Mouse (Mus musculus): ENCODE data around the gene Crot.
"Not testable (repeated sequence)": the region's sequence is repeated elsewhere in the genome, so short reads cannot be mapped to it uniquely, and the experiment has no call there.

Crot gene

DNA sequence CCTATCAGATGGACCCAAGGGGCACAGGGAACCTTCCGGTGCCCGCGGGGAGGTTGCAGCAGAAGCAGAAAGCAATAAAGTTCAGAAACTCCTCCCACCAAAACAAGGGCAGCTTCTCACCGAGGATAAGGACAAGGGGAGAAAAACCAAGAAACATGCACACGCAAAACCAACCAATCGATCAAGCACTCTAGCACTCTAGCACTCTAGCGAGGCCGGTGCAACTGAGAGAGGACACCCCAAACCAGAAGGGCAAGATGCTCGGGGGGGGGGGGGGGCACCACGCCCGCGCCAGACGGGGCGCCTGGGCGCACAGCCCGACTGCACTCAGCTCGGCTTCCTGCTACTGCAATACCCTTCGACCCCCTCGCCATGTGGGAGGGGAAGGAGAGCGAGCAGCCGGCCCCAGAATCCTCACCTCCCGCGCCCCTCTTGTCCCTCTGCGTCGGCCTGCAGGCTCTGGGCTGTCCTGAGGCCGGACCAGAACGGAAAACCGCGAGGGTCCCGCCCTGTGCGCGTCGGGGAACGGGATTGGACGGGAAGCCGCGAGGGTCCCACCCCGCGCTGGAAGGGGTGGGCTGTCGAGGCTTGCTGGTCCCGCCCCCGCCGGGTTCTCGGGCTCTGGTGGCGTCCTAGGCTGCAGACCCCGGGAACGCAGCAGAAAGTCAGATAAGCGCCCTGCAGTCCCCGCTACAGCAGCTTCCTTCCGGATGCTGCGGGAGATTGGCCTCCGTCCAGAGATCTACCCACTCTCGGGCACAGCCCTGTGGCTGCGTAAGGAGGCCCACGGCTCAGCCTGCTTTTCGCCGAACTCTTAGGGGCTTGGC is at the start of gene Crot:
Gene Crot (minus strand): TSS at position 639 of the 827 bp plus-strand sequence.
- peak; percentile 78 for DNase-seq (ENCODE audit: low spot score in 2 of 2)

DNA sequence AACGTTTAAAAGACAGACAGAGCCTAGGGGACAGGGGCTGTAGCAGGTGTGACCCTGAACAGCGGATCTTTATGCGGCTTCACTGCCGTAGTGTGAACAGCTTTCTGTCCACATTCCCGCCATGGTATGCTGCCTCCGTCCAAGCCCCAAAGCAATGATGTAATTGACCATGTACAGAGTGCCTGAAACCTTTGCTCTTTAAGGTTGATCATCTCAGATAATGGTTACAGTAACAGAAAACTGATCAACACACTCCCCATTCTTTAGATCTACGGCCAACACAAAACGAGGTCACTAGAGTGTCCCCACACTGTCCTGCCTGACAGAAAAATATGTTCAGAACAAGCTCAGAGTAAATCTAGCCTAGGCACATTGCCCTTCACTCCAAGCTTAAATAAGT is 48.8 kb upstream of the Crot start:
- no peak for DNase-seq (ENCODE audit: low spot score in 2 of 2)

DNA sequence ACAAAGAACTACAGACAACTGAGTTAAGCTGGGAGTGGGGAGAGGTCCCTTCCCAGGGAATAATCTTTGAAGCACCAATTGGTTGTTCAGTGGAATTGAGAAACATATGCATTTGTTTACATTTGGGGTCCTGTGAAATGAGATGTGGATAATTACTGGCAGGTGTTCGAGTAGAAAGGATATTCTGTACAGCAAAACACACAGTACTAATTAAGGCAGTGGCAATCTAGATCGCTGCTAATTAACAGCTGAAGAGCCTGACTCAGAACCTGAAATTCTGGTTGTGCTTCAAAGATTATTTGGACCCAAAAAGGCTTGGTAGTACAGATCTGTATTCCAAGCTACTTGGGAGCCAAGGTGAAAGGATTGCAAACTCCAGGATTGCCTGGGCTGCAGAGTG is 47.7 kb upstream of the Crot start:
- DNase-seq (ENCODE audit: low spot score in 2 of 2) = no peak

DNA sequence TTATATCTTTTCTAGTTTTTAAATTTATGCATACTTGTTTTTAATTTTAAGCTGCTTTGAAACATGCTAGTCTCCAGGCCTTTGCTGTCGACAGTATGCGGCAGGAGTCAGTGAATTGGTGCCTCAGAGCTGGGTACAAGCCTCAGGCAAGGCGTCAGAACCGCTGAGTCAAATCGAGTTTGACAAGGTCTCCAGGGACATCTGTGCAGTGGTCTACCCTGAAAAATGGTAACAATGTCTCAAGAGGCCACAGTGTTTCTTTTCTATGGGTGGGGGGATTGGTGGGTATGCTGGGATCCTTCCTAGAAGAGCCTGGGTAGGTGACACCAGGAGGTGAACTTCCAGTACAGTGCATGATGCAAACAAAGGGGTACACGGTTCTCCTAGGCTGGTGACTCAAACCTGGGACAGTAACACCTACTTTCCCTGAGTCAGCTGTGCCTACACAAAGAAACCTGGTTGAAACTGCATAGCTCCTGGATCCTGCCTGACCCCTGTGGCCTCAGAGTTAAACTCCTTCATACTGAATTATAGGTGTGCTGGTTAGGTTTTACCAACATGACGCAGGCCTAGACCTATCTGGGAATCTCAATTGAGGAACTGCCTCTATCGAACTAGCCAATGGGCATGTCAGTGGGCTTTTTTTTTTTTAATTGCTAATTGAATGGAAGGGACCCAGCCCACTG is 46.6 kb upstream of the Crot start:
- no peak for DNase-seq (ENCODE audit: low spot score in 2 of 2)

DNA sequence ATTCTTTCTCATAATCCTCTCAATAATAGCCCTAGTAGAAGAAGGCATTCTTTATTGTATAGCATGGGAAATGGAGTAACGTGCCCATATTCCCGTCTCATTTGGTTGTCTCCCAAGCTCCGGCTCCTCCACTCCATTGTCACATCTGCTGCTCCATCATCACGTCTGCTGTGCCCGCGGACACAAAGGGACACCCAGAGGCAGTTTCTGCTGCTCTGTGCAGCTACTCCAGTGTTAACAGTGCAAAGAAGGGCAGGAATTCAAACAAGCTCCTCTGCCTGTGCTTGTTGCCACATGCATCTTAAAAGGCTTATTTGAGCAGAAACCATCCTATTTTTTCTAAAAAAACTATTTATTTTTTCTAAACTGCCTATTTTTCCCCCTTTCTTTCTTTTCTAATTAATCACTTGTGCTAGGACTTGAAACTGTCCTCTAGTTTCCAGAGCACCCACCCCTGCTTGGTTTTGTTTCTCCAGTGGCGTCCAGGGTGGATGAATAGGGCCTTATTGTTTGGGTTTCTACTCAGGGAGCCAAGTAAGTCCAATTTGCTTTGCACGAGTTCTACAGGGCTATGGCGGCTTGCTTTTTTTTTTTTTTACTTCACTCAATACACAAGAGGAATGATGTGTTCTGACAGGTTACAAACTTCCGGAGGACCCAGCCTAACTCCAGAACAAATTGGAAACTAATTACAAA is 45.7 kb upstream of the Crot start:
- DNase-seq (ENCODE audit: low spot score in 2 of 2) = no peak

DNA sequence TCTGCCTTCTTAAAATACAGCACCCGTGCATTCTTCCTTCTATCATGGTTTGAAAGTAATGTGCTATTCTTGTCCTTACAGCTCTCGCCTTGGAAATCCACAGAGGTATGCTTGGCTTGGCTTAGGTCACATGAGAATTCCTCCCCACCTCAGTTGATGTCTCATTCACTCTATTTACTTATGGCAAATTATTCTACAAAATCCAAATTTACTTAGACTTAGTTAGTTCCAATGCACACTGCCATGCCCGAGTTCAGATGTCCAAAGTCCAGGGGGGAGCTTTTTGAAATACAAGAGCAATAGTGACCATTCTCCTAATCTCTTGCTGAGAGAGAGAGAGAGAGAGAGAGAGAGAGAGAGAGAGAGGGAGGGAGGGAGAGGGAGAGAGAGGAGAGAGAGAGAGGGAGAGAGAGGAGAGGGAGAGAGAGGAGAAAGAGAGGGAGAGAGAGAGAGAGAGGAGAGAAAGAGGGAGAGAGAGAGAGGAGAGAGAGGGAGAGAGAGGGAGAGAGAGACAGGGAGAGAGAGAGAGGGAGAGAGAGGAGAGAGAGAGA is 43.6 kb upstream of the Crot start:
- DNase-seq (ENCODE audit: low spot score in 2 of 2) = no peak

DNA sequence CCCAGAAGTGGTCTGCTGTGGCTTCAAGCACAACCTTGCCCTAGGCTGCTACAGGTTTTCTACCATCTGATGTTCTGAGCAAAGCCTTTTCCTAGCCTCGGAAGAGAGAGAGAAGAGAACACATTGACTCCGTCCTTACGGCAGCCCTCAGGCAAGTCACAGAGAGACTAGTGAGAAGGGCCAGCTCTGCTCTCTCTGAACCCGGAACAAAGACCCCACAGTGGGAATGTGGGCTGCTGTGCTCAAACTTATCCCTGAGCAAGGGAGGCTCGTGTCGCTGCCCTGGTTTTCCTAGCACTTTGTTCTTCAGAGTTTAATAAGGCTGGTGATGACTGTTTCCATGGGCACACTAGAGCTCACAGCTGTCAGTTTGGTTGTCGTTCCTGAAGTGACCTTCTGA is 42.9 kb upstream of the Crot start:
- no peak for DNase-seq (ENCODE audit: low spot score in 2 of 2)

DNA sequence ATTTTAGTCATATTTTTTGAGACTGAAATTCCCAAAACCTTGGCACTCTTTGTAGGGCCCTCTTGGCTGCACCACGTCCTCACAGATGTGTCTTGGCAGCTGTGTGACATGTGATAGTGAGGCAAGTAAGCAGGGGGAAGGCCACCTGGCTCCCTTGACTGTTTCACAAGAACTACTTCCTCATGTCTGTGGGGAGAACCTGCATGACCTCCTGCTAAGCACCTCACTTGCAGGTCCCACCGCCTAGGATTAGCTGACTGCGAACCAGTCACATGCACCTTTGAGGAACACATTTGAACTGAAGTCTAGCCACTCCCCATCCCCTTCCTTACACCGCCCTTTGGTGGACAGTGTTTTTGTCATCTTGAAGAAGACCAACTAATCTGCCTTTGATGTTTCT is 40.2 kb upstream of the Crot start:
- peak in 1 of 2 experiments; percentile 4 for DNase-seq (ENCODE audit: low spot score in 2 of 2)

DNA sequence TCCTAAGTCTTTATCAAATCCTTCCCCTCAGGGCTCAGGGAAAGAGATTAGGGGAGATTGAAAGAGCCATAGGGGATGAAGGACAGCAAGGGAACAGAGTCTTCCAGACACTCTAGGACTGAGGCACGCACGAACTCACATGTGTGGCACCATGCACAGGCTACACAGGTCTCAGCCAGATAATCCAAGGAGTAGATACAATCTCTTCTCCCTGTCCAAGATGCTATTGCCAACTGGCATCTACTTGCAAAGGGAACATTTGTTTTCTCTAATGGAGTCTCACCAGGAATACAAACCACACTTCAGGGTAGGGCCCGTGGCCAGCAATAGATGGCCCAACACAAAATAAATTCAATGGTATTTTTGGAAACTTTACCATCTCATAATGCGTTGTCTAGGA is 38.3 kb upstream of the Crot start:
- DNase-seq (ENCODE audit: low spot score in 2 of 2) = no peak

DNA sequence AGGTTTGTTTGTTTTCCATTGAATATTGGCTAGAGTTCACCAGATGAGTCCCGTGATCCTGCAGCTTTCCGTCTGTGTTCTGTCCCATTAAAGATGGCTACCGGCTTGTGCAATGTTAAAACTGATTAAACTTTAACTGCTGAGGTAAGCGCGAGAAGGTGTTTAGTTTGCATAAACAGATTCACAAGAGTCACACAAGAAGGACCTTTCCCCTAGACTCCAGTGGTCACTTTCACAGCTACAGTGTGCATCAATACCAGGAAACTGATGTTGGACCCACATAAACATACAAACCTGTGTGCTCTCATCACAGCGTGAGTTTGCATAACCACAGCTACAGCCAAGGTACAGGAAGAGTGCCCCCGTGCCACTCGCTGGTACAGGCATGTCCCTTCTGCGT is 37.4 kb upstream of the Crot start:
- no peak for DNase-seq (ENCODE audit: low spot score in 2 of 2)

DNA sequence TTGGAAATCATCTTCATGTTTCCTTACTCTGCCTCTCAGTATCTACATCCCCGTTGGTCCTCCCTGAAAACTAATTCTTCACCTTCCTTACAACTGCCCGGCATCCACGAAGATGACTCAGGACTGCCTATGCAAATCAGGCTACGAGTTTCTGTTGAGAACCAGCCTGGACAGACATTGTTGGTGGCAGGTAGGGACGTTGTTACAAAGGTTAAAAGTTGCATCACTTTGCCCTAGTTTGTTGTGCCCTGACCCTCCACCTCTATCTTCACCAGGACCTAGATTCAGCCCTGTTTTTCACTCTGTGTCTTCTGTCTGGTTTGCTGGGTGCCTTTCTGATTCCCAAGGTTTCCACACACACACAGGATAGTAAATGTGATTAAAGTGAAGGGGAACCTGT is 36.7 kb upstream of the Crot start:
- no peak for DNase-seq (ENCODE audit: low spot score in 2 of 2)

DNA sequence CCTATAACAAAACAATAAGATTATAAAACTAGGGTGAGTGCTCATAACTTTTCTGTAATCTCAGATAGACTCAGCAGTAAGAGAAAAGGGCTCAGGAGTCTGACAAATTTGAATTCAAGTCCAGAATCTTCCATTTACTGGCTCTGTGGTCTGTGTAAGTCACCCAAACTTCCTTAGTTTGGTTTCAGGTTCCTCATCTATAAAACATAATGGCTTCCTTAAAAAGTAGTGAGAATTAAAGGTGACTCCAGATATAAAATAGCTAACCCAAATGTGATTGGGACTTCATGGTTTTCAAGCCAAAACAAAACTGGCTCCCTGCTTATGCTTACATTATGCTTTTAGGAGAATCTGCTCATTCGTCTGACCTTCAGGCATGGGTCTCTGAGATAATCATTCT is 35.5 kb upstream of the Crot start:
- no peak for DNase-seq (ENCODE audit: low spot score in 2 of 2)

DNA sequence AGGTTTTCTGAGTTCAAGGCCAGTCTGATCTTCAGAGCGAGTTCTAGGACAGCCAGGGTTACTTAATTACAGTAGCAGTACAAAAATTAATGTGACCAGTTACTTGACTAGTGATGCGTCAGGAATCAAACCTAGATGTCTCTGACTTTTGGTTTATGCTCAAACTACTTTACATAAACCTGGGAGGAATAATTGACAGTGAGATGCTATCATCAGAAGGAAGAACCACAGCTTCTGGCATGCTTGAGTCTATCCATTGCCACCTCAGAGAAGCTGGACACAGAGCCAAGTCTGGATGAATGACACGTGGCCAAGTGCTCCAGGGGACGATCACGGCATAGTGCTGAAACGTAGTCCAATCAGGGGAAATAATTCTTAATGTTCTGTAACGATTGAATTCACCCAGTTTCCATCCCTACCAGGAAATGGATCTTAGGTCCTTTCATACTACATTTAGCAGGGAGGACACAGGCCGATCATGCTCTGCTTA is 35.0 kb upstream of the Crot start:
- no peak for DNase-seq (ENCODE audit: low spot score in 2 of 2)

DNA sequence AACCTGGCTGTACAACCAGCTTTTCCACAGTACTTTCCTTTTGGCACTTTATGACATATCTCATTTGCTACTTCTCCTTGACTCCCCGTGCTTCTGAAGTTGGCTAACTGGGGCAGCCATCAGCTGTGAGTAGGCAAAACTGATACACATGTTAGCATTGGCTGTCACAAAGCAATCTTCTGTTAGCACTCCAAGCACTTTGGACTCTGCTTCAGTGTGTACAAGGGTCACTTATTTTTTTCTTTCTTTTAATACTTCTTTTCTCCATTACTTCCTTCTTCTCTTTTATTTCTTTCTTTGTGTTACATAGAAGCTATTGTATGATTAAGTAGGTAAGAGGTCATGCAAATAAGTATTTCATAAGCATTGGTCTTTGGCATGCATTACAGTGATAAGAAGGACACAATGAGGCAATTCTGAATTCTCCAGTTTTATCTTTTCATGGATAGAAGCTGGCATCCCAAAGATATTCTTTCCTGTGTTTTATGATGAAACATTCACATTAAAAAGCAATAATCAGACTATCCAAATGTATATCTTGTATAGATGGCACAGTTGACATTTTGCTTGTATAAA is 31.2 kb upstream of the Crot start:
- DNase-seq (ENCODE audit: low spot score in 2 of 2) = no peak

DNA sequence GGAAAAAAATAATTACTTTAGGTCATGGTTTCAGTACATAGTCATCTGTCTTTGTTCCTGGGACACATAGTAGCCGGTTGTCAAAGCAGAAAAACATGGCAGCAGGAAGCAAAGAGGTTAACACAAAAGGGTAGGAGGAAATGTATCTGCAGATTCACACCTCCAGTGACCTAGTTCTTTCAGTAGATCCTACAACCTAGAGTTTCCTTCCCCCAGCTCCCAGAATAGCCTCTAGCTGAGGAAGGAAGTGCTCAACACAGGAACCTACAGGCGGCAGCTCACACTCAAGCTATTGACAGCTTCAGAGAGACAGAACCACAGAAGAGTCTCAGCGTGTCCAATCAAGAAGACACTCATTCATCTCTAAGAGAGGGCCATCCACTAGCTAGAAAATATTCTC is 18.2 kb upstream of the Crot start:
- DNase-seq (ENCODE audit: low spot score in 2 of 2) = no peak

DNA sequence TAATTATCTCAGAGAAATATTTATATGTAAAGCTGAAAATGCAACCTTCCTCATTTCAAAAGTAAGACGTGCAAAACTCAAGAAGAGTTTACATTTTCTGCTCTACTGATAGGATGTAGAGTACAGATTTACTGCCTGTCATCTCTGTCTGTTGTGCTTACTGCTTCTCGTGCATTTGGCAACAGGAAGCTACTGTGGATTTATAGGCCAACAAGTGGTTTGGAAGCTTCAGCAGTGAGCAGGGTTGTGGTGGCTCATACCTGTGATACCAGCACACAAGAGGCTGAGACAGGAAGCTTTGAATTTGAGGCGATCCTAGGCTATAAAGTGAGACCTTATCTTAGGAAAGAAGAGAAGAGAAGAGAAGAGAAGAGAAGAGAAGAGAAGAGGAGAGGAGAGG is 17.6 kb upstream of the Crot start:
- DNase-seq (ENCODE audit: low spot score in 2 of 2) = no peak

DNA sequence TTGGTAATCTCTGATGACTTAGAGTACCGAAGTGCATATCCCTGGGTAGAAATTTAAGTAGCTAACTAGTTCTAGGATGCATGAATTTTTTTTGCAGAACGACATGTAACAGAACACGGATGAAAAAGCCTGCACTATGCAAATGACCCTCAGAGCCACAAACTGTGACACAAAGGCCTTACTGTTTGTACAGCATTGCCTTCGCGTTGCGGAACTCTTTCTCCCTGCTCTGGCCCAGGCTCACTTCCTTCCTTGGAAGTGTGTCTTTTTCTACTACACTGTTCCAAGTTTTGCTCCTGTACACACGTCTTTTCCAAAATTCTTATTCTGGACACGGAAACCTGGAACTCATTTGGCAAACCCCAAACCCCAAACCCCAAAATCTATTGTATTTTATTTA is 14.2 kb upstream of the Crot start:
- no peak for DNase-seq (ENCODE audit: low spot score in 2 of 2)

DNA sequence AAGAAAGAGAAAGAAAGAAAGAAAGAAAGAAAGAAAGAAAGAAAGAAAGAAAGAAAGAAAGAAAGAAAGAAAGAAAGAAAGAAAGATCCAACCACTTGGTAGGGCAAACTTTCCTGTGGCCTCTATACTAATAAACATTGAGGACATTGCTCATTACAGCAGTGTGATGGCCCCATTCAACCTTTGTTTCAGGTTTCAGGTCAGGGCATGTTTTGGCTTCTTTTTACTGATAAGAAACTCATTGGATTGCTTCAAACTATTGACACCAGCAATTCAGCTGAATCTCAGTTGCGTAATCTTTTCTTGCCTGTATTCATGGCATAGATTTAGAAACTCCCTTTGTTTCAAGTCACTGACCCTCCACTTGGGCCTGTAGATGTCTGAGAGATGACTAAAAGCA is 13.0 kb upstream of the Crot start:
- no peak for DNase-seq (ENCODE audit: low spot score in 2 of 2)

DNA sequence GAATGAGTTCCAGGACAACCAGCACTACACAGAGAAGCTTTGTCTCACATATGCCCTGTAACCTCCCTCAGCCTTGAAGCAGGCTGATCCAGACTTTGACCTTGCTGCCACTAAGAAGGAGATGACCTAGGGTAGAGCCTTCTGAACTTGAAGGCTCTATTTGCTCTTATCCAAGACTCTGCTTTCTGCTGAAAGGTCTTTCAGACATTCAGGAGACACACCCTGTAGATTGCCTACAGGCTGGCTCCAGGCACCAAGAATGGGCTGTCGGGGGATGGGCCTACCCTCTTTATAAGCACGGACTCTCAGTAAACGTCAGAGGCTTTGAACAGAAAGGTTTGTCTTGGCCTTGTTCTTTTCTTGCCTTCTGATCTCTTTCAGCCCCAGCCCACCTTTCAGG is 9.5 kb upstream of the Crot start:
- DNase-seq (ENCODE audit: low spot score in 2 of 2) = not testable (repeated sequence)

DNA sequence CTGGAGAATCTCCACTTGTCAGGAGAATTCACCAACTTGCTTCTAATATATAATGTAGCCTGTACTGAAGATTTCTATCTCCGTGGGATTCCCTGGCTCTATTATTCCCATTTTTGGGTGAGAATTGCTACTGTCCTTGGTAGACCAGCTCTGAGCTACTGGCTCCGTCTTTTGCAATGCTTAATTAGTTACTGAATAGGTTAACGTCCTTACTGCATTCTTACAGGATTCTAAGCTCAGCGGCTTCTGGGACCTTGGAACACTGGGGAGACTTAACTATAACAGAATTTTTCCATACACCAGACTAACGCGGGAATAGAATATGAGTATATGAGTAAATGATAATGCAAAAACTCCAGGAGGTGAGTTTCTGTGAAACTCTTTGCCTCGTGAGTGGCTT is 2.9 kb upstream of the Crot start:
- not testable (repeated sequence) for DNase-seq (ENCODE audit: low spot score in 2 of 2)

DNA sequence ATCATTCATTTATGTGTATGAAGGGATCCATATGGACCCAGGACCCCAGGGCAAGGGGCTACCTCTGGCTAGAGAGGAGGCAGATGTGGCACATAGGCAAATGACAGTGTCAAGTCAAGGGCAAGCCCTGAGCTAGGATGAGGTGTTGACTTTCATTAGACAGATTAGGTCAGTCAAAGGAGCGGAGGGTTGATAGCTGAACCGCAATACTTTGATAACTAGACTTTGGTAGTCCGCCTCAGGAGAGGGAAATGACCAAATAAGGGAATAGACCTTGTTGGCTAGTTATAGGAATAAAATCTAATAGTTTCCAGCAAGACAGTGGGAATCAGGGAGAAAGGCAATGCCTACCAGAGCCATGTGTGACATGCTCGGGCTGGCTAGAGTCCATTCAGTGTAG is 2.0 kb upstream of the Crot start:
- DNase-seq (ENCODE audit: low spot score in 2 of 2) = no peak

DNA sequence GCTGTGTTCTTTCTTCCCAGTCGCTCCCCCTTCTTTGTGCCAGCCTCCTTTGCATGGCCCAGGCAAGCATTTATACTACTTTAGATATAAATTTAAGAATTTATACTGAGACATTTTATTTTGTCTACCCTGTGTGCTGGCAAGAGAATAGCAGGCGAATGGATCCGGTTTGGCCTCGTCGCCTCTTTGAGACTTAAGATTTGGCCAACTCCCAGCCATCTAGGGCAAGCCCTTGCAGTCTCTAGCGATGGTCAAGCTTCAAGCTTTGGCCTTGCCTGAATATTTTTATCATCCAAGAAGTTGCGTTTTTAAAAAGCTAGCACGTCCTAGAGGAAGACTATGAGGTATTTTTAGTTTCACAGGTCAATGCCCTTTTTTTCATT is 380 bp upstream of the Crot start:
- no peak for DNase-seq (ENCODE audit: low spot score in 2 of 2)

Measured in spleen, postnatal 14 days (tissue).